Mouse (Mus musculus) embryonic fibroblast, embryonic 13.5 days (primary cell): ENCODE results near the gene Suclg2.

Source experiments
- CTCF ChIP-seq: IDR thresholded peaks from 2 replicates; pipeline ENCODE4 v1.5.1; 2011; ENCODE audit warnings: mild to moderate bottlenecking, control low read depth, low read length, moderate library complexity, borderline replicate concordance; ENCODE audit not compliant: insufficient read depth
- POLR2A ChIP-seq: IDR thresholded peaks from 2 replicates; pipeline ENCODE4 v1.6.1; 2011; ENCODE audit warnings: low read depth, mild to moderate bottlenecking, control low read depth, low read length, moderate library complexity

GRCm38 (mm10) chr6:95669335-95669729 is 49.3 kb downstream of the Suclg2 start:
- TF ChIP-seq CTCF (peak; percentile 48), POLR2A (no peak)
